Mouse (Mus musculus) heart, embryonic 15.5 days (tissue): ENCODE results near the gene Pard3. TPM values are rescaled to one million over a fixed set of nuclear protein-coding genes. Genes with fewer than 3 reads are reported as not detected.

Experiments
- ATAC-seq: fragments of 200-750 bp; cut with Nextera tagmentation; replicated peaks from 2 replicates; pipeline ENCODE4 v1.8.0; 2017; ENCODE audit warnings: low read depth, moderate TSS enrichment; ENCODE audit not compliant: insufficient number of reproducible peaks, insufficient read depth, low FRiP score
- H3K27ac ChIP-seq: fragments of 300-500 bp; sonication (generic); 2 replicates; pipeline ENCODE4 v1.5.1; 2015; ENCODE audit warnings: mild to moderate bottlenecking, inconsistent platforms
- H3K27me3 ChIP-seq: fragments of 300-500 bp; sonication (generic); 2 replicates; pipeline ENCODE4 v1.6.1; 2015; ENCODE audit warnings: inconsistent platforms
- H3K36me3 ChIP-seq: fragments of 300-500 bp; sonication (generic); 2 replicates; pipeline ENCODE4 v1.6.1; 2015; ENCODE audit warnings: mild to moderate bottlenecking, inconsistent platforms
- H3K4me1 ChIP-seq: fragments of 300-500 bp; sonication (generic); replicated peaks from 2 replicates; pipeline ENCODE4 v1.6.1; 2015; ENCODE audit warnings: inconsistent platforms
- H3K4me2 ChIP-seq: fragments of 300-500 bp; sonication (generic); 2 replicates; pipeline ENCODE4 v1.6.1; 2015; ENCODE audit warnings: inconsistent platforms, mild to moderate bottlenecking, moderate library complexity
- H3K4me3 ChIP-seq: fragments of 300-500 bp; sonication (generic); 2 replicates; pipeline ENCODE4 v1.5.1; 2015; ENCODE audit warnings: mild to moderate bottlenecking, inconsistent platforms
- H3K9ac ChIP-seq: fragments of 300-500 bp; sonication (generic); 2 replicates; pipeline ENCODE4 v1.6.1; 2015; ENCODE audit warnings: mild to moderate bottlenecking, inconsistent platforms
- H3K9me3 ChIP-seq: fragments of 300-500 bp; sonication (generic); replicated peaks from 2 replicates; pipeline ENCODE4 v1.6.1; 2016; ENCODE audit warnings: inconsistent platforms
- WGBS: fragments of 180-500 bp; shearing (Covaris S2); methylation state at CpG from one replicate; pipeline ENCODE4 v1.1.7; 2015; ENCODE audit warnings: mixed read lengths; 5-methylcytosine and 5-hydroxymethylcytosine counted together
- polyA plus RNA-seq: library from polyadenylated mRNA; unstranded; fragments of >200 nt; fragmentation: Nextera tagmentation; extraction: Ambion mirVana; gene quantifications from 2 replicates; pipeline ENCODE4 v1.2.1, GENCODE M21; 2015

Gene Pard3
- polyA plus RNA-seq, 1 experiment from 2014 or later: 14.9 TPM

DNA sequence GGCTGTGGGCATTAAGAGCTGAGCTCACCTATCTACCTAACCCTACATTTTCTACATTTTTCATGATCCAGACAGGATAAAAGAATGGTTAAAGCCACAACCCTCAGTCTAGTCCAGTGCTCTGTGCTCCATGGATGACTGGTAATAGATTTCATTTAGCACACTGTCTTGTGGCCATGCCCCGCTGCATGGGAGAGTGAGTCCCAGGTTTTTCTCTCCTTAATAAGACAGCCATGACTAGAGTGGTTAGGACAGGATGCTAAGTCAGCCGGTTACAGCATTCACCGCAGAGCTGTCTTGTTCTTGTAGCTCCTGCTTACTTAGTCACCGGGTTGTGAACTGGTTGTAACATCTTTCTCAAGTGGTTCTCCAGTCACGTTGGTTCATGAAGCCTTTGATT lies 49.5 kb downstream of the Pard3 start:
- 61% methylated on average over 5 of the region's 5 CpGs for WGBS
- H3K27ac ChIP-seq: no peak overlapping the region
- no peak overlapping the region for H3K4me3 ChIP-seq
- peaks cover 59% of the 10 kb centered on the region for H3K4me1 ChIP-seq
- H3K4me2 ChIP-seq: no peak overlapping the region
- H3K9ac ChIP-seq: no peak overlapping the region
- H3K9me3 ChIP-seq: no peaks in the 10 kb centered on the region
- no peaks in the 10 kb centered on the region for H3K36me3 ChIP-seq
- no peak for ATAC-seq
- no peaks in the 10 kb centered on the region for H3K27me3 ChIP-seq

DNA sequence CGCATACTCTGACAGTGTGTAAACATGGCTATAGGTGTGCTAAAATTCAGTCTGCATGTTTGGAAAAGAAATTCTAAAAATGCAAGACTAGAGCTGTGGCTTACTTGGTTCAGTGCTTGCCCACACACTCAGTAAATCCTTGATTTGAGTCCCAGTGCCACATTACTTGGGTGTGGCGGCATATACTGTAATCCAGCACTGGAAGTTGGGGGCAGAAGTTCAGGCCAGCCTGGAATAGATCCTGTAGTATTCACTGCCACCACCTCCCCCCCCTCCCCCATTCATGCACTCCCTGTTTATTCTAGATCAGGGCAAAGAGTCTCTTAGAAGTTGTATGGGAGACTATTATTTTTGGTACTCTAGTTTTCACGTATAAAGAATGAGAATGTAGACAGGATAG lies 52.1 kb downstream of the Pard3 start:
- WGBS: 75% methylated on average over 3 of the region's 3 CpGs
- ATAC-seq: no peak
- Histone ChIP-seq H3K27ac (no peak overlapping the region), H3K9ac (no peak overlapping the region), H3K4me3 (no peak overlapping the region), H3K9me3 (no peaks in the 10 kb centered on the region), H3K27me3 (no peaks in the 10 kb centered on the region), H3K36me3 (no peaks in the 10 kb centered on the region), H3K4me2 (no peak overlapping the region), H3K4me1 (peaks cover 56% of the 10 kb centered on the region)

DNA sequence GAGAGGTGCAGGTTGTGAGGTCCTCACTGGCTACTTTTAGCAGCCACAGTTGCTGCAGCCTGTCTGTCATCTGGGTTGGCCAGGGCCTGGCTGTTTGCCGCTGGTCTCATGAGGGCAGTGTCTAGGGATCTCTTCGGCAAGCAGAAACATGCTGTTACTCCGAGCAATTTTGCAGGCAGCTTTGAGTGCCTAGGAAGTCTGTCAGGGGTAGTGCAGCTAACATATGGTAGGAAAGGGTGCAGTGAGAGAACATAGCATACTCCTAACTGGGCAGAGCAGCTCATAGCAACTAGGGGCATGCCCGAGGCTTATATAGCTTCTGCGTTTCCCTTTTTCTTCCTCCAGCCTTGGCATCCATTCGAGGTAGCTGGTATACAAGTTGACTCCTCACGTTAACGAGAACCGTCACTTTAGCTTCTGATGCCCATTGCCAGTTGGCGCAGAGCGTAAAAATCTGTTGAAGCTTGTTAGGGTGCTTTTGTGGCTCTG lies 54.7 kb downstream of the Pard3 start:
- no peak for ATAC-seq
- H3K4me1 ChIP-seq: peaks cover 49% of the 10 kb centered on the region
- no peaks in the 10 kb centered on the region for H3K36me3 ChIP-seq
- no peak overlapping the region for H3K4me3 ChIP-seq
- H3K4me2 ChIP-seq: no peak overlapping the region
- no peaks in the 10 kb centered on the region for H3K9me3 ChIP-seq
- 63% methylated on average over 11 of the region's 11 CpGs for WGBS
- H3K27me3 ChIP-seq: no peaks in the 10 kb centered on the region
- peak overlapping the region; percentile 33 for H3K27ac ChIP-seq
- no peak overlapping the region for H3K9ac ChIP-seq

DNA sequence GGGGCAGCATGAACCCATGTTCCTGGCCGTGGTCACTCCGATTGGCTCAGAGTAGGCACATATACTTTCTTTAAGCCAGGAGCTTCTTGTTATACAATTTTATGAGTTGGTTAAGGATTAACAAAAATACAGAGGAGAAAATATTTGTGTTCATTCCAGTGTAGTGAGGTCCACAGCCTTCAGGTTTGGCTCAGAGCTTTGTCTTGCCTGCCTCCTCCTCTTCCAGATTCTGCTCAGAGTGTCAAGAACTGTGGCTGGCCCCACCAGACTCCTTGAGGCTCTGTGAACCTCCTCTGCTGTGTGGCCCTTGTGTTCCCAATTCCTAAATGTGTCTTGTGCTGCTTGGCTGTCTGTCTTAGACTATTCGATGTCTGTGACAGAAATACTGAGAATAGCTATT lies 59.7 kb downstream of the Pard3 start:
- Histone ChIP-seq H3K9ac (no peak overlapping the region), H3K4me2 (no peak overlapping the region), H3K36me3 (no peaks in the 10 kb centered on the region), H3K27me3 (no peaks in the 10 kb centered on the region), H3K4me1 (peaks cover 53% of the 10 kb centered on the region), H3K27ac (no peak overlapping the region), H3K9me3 (no peaks in the 10 kb centered on the region), H3K4me3 (no peak overlapping the region)
- ATAC-seq: no peak
- WGBS: 93% methylated on average over 3 of the region's 3 CpGs

DNA sequence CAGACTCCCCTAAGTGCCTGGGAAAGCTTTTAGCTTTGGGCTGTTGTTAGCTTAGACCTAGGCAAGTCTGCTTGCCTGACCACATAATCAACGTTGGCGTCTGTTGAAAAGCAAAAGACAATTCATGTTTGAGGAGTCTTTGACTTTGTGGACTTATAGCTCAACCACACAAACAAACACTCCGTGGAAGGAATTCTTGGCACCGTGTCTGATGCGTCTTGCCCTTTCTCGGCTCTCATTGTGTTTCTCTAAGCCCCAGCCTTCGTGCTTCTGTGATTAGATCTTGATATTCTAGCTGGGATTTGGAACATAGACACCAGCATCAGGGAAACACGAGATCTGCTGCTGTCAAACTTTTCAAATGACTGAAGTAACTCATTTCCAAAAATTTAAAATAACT lies 61.1 kb downstream of the Pard3 start:
- no peak for ATAC-seq
- H3K27me3 ChIP-seq: no peaks in the 10 kb centered on the region
- peaks cover 51% of the 10 kb centered on the region for H3K4me1 ChIP-seq
- no peaks in the 10 kb centered on the region for H3K36me3 ChIP-seq
- 35% methylated on average over 8 of the region's 8 CpGs for WGBS
- no peak overlapping the region for H3K9ac ChIP-seq
- no peaks in the 10 kb centered on the region for H3K9me3 ChIP-seq
- no peak overlapping the region for H3K4me2 ChIP-seq
- H3K27ac ChIP-seq: no peak overlapping the region
- no peak overlapping the region for H3K4me3 ChIP-seq

DNA sequence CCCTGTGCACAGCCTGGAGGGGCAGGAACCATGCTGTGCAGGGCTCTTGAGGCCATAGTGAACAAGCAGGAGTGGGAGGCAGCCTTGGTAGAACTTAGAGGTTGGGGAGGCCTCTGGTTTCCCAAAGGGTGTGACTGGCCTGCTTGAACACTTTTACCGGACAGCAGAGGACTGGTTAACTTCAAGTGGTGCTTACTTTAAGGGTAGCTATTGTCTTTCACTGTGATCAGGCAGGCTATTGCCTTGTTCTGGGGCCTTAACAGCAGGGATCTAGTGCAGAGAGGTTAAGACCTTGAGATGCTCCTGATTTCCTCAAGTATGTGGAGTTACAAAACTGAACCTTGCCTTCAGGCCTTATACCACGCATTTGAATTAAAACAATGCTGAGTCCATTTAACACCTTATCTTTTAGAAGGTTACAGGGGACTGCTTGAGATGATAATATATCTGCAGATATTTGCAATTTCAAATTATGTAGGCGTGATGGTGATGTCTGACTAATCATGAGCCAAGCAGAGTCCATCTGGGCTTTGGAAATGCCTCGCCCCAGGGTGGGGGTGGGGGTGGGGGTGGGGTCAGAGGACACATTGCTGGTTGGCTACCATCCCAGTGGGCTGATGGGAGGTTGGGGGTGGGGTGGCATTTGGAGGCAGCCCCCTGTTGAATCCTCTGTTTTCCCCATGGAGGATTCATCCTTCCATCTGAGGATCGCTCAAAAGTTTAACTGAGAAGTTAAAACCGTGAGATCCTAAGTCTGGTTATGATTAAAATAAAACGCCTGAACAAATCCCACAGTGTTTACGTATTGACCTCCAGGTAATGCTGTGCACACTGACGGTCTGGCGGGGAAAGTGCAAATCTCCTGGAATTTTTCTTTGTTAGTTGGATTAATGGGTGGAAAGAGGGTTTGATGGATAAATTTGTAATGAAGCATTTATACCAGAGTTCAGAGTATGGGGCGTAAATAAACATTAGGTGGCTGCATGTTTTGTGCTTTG lies 62.3 kb downstream of the Pard3 start:
- H3K9ac ChIP-seq: no peak overlapping the region
- no peaks in the 10 kb centered on the region for H3K27me3 ChIP-seq
- no peak overlapping the region for H3K4me3 ChIP-seq
- no peak overlapping the region for H3K4me2 ChIP-seq
- 48% methylated on average over 11 of the region's 11 CpGs for WGBS
- ATAC-seq: no peak
- H3K4me1 ChIP-seq: peaks cover 58% of the 10 kb centered on the region
- H3K36me3 ChIP-seq: no peaks in the 10 kb centered on the region
- H3K9me3 ChIP-seq: no peaks in the 10 kb centered on the region
- H3K27ac ChIP-seq: 0 out of 2 replicates have a peak overlapping the region, but pooled peaks have one; percentile 41

DNA sequence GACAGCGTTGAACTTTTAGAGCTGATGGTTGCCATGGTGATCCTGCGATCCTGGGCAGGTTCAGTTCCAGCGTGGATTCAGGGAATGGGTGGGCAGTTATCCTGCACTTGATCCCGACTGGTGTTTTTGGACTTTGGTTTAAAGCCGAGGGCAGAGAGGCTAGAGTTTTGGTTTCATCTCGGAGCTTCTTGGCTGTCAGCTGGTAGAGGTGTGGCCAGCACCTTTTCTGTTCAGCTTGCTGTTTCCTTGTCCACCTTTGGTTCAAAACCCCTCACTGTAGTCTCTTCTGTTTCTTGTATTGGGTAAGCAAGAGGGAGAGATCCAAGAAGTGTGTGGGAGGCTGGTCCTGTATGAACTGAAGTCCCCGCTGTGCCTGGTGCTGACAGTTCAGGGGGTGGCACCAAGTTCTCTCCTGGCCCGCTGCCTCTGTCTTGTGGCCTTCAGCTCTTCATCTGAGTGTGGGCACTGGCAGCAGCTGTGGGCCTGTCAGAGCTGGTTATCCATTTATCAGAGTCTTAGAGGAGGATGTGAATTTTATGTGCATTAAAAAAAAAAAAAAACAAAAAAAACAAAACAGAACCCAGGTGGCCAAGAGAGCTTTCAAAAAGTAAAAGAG lies 65.2 kb downstream of the Pard3 start:
- H3K36me3 ChIP-seq: no peaks in the 10 kb centered on the region
- no peak overlapping the region for H3K9ac ChIP-seq
- no peaks in the 10 kb centered on the region for H3K9me3 ChIP-seq
- 0 out of 2 replicates have a peak overlapping the region, but pooled peaks have one; percentile 1 for H3K27ac ChIP-seq
- 36% methylated on average over 8 of the region's 8 CpGs for WGBS
- H3K4me1 ChIP-seq: peaks cover 55% of the 10 kb centered on the region
- H3K4me3 ChIP-seq: no peak overlapping the region
- ATAC-seq: no peak
- H3K4me2 ChIP-seq: 0 out of 2 replicates have a peak overlapping the region, but pooled peaks have one; percentile 12
- H3K27me3 ChIP-seq: no peaks in the 10 kb centered on the region

DNA sequence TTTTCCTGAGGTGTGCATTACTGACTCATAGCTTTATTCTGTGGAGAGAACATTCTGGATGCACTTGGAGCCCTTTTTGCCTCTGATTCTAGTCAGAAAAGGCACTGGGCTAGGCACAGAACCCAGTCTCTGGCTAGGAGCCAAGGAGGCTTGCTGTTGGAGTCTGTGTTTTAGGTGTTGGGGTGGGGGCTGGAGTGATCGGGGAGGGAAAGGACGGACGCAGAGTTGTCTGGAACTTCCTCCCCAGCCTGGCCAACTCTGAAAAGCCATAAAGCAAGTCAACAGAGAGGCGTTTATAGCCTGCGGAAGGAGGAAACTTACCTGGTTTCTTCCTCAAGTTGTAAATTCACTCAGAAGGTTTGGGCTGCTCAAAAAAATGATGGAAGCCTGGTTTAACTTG lies 70.6 kb downstream of the Pard3 start:
- 42% methylated on average over 5 of the region's 5 CpGs for WGBS
- H3K27ac ChIP-seq: no peak overlapping the region
- peaks cover 53% of the 10 kb centered on the region for H3K4me1 ChIP-seq
- no peaks in the 10 kb centered on the region for H3K9me3 ChIP-seq
- H3K27me3 ChIP-seq: no peaks in the 10 kb centered on the region
- no peaks in the 10 kb centered on the region for H3K36me3 ChIP-seq
- no peak overlapping the region for H3K4me2 ChIP-seq
- ATAC-seq: no peak
- no peak overlapping the region for H3K4me3 ChIP-seq
- no peak overlapping the region for H3K9ac ChIP-seq

DNA sequence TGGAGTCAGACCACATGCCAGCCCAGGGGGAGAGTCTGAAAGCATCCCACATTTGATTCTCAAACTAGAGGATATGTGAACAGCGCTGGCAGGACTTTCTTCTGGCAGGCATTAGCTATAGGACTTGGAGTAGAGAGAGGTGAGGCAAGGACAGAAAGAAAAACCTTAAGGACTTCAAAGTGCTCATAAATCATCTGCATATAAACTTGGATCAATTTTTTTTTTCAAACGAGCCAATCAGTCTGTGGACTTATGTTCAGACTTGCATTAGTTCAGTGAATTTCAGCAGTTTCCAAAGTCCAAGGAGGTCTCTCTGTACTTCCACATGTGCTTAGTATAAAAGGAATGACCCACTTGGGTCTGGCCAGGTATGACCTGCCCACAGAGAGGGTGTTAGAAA lies 72.5 kb downstream of the Pard3 start:
- WGBS: 62% methylated on average over 2 of the region's 2 CpGs
- no peak overlapping the region for H3K27ac ChIP-seq
- peaks cover 38% of the 10 kb centered on the region for H3K4me1 ChIP-seq

DNA sequence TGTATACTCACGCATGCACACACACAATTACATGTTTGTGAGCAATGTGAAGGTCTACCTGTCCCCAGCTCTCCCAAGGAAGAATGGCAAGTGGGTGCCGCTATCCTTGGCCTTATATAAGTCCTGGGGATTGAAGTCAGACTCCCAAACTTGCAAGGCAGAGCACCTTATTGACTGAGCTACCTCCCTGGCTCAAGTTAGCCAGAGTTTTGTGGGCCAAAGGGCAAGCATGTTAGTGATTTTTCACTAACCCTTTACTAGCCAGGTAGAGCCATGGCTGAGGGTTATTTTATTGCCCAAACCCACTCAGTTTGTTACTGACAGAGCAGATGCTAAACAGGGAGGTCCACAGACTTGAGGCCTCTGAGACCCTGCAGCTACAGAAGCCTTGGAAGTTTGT lies 73.1 kb downstream of the Pard3 start:
- Histone ChIP-seq H3K36me3 (no peaks in the 10 kb centered on the region), H3K27ac (no peak overlapping the region), H3K4me2 (no peak overlapping the region), H3K27me3 (no peaks in the 10 kb centered on the region), H3K9ac (peak overlapping the region; percentile 0; the same call in 1 of the 2 replicates), H3K4me1 (peaks cover 35% of the 10 kb centered on the region), H3K4me3 (no peak overlapping the region), H3K9me3 (no peaks in the 10 kb centered on the region)
- ATAC-seq: no peak
- WGBS: 97% methylated on average over 2 of the region's 2 CpGs

More for the DNA sequence above, 72.5 kb downstream of the Pard3 start:
- ATAC-seq: no peak
- Histone ChIP-seq H3K4me3 (no peak overlapping the region), H3K36me3 (no peaks in the 10 kb centered on the region), H3K4me2 (no peak overlapping the region), H3K9ac (no peak overlapping the region), H3K9me3 (no peaks in the 10 kb centered on the region), H3K27me3 (no peaks in the 10 kb centered on the region)

DNA sequence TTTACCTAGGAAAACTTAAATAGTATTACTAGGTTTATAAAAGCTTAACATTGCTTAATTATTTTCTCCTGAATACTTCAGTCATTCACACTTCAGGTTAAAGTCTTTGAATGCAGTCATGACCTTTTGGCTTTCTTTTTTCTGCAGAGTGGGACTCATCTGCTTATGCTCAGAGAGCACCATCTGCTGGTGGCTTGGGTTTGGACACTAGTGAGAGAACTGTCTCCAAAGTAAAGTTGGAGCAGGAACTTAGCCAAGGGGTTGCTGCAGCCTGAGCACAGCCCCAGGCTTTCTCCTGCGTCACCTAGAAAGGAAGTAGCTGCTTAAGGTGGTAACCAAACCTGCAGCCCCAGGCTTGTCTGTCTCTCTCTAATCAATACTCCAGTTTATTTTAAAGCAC lies 75.5 kb downstream of the Pard3 start:
- Histone ChIP-seq H3K4me2 (no peak overlapping the region), H3K9ac (no peak overlapping the region), H3K27ac (no peak overlapping the region), H3K9me3 (no peaks in the 10 kb centered on the region), H3K4me3 (no peak overlapping the region), H3K27me3 (no peaks in the 10 kb centered on the region), H3K36me3 (no peaks in the 10 kb centered on the region), H3K4me1 (peaks cover 41% of the 10 kb centered on the region)
- 21% methylated on average over 1 of the region's 1 CpGs for WGBS
- peak; percentile 50; the same call in 1 of the 2 replicates for ATAC-seq
